Mouse (Mus musculus) CH12F3 (cell line): ENCODE results near the gene Mef2b.

Experiments used
- in situ Hi-C: fragments of 300-500 bp; cut with MboI; formaldehyde crosslinking; loops from 2 replicates; pipeline ENCODE4 v1.14.3; 2020; ENCODE audit warnings: low sequenced_read_pairs

Gene Mef2b

DNA sequence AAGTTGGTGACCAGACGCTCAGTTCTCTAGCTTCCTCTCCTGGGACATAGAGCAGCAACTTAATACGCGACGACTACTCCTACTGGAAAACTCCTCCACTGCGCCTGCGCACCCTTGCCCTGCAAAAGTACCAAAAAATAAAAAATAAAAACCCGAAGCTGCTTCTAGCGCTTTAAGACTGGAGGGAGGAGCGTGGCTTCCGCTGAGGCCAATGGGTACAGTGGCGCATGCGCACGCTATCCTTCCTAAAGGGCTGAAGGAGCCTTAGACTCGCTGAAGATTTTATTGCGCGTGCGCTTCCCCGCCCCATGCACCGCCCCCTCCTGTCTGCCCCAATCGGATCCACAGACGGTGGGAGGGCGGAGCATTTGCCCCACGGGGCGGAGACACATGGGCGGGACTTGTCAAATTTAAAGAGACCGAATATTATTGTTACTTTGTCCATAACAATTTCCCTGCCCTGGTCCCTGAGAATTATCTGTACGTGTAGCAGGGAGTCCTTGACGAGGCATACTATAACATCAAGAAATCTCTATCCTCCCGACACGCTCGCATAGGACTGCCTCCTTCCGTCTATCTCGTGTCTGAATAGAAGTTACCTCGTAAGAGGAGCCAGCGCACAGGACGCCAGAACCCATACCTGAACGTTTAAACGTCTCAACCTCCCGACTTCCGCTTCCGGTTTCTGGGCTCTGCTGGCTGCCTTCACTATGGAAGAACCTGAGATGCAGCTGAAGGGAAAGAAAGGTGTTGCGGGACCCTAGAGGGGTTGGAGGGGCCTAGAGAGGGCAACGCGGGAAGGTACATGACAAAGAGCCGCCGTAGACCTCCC lies at the start of gene Mef2b, which contains the start of the genes Rfxank and Borcs8:
Gene Mef2b, plus strand, starts transcription at position 686 of the 832 bp plus-strand sequence.
Gene Rfxank, minus strand, starts transcription at position 129 of the 832 bp plus-strand sequence.
Gene Borcs8, plus strand, starts transcription at position 474 of the 832 bp plus-strand sequence.
- in situ Hi-C loops: no loop called here

- in situ Hi-C loops: no loop called here
Measured at GRCm38 (mm10) chr8:70092786-70093185, 46.7 kb upstream of the Mef2b start.

- in situ Hi-C loops: no loop called here
Measured at GRCm38 (mm10) chr8:70099276-70099675, 40.2 kb upstream of the Mef2b start.

DNA sequence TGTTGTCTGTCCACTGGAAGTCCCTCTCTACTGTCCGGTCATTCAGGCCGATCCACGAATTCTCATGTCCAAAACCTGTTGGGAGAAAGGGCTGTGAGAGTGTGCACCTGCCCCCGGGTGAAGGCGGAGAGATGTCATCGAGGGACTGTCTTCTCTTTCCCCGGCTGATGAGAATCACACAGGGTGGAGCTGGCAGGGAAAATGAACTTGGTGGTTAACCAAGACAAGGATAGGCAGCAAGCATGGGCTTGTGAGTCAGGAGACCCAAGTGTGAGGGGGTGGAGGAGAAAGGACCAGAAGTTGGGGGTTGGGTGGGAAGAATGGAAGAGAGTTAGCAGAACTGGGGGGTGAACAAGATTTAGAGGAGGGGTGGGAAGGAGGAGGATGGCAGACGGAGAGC lies 39.3 kb upstream of the Mef2b start:
- in situ Hi-C loops: no loop called here

GRCm38 (mm10) chr8:70104506-70104905 lies 35.0 kb upstream of the Mef2b start:
- in situ Hi-C loops: no loop called here

GRCm38 (mm10) chr8:70104922-70105321 lies 34.6 kb upstream of the Mef2b start:
- in situ Hi-C loops: no loop called here

DNA sequence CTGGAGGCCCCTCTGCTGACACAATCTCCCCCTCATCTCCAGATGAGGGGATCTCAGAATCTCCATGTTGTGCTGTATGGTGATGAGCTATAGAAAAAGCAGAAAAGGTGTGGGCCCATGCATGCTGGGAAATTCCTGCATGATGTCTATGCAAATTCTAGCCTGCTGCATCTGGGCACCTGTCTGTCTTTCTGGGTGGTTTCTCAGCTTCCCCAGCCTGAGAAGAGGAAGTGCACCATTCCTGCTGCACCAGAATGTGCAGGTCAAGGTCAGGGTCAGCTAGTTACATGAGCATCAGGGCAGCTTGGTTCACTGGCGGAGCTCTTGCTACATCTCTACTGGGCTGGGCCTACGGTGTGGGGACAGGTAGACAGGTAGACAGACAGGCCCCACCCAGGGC lies 29.1 kb upstream of the Mef2b start:
- in situ Hi-C loops: no loop called here

DNA sequence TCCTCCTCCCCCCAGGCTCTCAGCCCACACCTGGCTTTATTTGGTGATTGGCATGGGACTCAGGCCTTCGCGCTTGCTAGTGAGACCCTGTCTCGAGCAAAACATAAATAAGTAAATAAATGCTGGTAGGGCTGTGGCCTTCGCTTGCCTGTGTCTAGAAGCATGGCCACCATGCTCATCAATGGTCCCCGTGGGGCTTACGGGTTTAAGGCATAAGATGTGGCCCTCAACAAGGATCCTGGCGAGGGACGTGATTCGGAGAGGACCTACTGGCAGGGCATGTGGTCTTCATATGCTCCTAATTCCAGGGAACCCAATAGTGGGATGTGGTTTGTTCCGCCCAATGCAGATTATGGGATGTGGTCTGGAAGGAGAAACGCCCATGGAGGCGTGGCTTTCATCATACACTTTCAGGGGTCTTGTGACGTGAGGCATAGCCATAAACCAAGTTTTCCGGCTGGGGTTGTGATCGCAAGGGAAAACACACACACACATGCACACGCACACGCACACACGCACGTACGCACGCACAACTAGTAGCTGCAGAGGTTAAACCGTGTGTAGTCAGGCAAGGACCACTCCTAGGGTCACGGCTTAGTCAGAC lies 28.2 kb upstream of the Mef2b start:
- in situ Hi-C loops: no loop called here

DNA sequence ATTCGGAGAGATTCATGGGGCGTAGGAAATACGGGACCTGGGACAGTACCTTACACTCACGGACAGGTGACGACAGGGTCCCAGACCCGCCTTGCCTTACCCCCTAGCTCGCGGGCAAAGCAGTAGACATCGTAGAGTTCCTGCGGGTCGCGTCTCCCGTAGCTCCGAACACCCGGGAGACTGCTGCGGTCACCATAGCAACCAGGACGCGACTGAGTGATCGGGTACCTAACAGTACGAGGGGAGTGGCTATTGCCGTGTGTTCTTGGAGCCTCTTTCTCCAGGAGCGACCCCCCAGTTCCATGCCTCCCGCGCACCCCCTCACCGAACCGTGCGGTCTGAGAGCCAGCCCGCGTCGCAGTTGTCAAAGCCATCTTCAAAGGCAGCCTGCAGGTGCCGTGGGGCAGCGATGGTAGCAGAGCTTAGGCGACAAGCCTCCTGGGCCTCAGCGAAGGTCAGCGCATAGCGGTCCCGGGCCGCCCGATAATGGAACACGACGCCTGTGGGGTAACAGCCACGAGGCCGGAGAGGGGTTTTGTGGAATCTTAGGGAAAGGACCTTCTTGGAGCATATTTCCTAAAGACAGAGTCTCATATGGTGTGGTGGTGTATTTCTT lies 27.0 kb upstream of the Mef2b start:
- in situ Hi-C loops: no loop called here

GRCm38 (mm10) chr8:70114488-70114887 lies 25.0 kb upstream of the Mef2b start:
- in situ Hi-C loops: no loop called here

GRCm38 (mm10) chr8:70114892-70115291 lies 24.6 kb upstream of the Mef2b start:
- in situ Hi-C loops: no loop called here

GRCm38 (mm10) chr8:70117611-70118010 lies 21.9 kb upstream of the Mef2b start:
- in situ Hi-C loops: no loop called here

- in situ Hi-C loops: no loop called here
Measured at GRCm38 (mm10) chr8:70118726-70119700, 20.5 kb upstream of the Mef2b start.

- in situ Hi-C loops: no loop called here
Measured at GRCm38 (mm10) chr8:70120667-70121066, 18.8 kb upstream of the Mef2b start, which contains the start of gene Ncan. Ncan (minus strand) TSS chr8:70120873.

- in situ Hi-C loops: no loop called here
Measured at GRCm38 (mm10) chr8:70122863-70123262, 16.6 kb upstream of the Mef2b start.

- in situ Hi-C loops: no loop called here
Measured at GRCm38 (mm10) chr8:70124992-70125391, 14.5 kb upstream of the Mef2b start.

DNA sequence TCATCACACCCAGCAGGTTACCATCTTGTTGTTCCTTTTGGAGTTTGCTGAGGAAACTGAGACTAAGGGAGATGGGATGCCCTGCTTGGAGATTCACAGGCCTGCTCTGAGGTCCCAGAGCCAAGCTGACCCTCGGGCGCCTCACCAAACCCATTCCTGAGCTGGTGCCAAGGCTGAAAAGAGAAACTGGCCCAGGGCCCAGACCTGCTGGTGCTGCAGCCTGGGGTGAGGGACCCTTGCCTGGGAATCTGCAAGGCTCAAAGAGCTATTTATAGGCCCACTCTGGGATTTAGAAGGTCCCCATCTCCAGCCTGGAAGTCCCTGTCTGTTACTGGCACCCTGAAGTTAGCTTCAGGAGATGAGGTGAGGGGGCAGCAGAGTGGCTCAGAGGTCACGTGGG lies 11.1 kb upstream of the Mef2b start:
- in situ Hi-C loops: no loop called here

- in situ Hi-C loops: no loop called here
Measured at GRCm38 (mm10) chr8:70129309-70129952, 10.1 kb upstream of the Mef2b start.

GRCm38 (mm10) chr8:70130066-70130465 lies 9.4 kb upstream of the Mef2b start:
- in situ Hi-C loops: no loop called here
